Mouse (Mus musculus): ENCODE results near the gene Zfand5.

DNA sequence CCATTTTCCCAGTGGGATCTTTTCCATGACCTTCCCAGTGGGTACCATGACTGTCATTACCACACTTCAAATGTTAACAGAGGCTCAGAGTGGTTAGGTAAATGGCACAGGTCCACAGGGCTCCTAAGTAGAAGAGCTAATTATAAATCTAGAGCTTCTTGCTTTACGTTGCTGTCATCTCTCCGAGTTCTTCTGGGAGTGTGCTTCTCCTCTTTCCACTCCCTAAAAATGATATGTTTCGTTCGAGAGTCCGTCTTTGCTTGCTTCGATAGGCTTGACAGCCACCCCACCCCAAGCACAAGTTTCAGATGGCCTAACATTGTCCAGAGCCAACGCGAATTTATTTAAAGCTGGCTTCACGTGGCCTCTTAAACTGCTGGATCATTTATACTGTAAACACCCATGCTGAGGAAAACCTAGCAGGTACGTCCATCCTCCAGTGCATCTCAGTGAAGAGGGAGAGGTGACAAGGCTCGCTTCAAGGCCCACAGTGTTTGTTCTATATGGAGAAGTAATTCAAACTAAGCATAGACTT is 59.6 kb downstream of the Zfand5 start:
- no peak for TF ChIP-seq POLR2A (IDR thresholded peaks at IDR 0.05; ENCODE audit: extremely low read depth, insufficient read depth, low read length)
- TF ChIP-seq CTCF (IDR thresholded peaks at IDR 0.05; ENCODE audit: extremely low read depth, insufficient read depth, low read length) = no peak

All from cortical plate, adult 2 months (tissue).